Mouse (Mus musculus): ENCODE measurements around the gene Cd300ld. TPM values are rescaled to one million over a fixed set of nuclear protein-coding genes. Genes with fewer than 3 reads are reported as not detected.
"Not testable (repeated sequence)": the region's sequence is repeated elsewhere in the genome, so short reads cannot be mapped to it uniquely, and the experiment has no call there.

Gene Cd300ld
- polyA plus RNA-seq (2011; ENCODE audit: insufficient read depth, insufficient read length, low replicate concordance, missing spikeins), result 5.2 and 10.5 TPM in 2 replicates

DNA sequence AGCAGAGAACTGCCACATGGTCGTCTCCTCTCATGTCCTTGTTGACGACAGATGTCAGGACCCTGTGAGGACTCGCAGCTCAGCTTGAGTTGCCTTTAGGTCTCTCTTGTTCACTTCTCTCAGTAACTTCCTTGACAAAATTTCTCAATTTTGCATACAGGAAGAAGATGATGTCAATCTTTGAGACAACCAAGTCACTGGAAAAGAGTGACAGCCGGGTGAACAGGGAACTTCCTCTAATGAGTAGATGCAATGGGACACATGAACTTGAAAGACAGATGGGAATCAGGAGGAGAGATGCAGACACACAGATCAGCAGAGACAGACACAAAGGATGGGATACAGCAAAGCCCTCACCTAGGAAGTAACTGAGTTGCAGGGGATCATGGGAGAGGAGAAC lies at the start of gene Cd300ld:
Gene Cd300ld (minus strand): TSS at position 130 of the 400 bp plus-strand sequence.
- TF ChIP-seq CTCF (IDR thresholded peaks at IDR 0.05; ENCODE audit: control insufficient read depth, insufficient read depth, low read length) (no peak), POLR2A (IDR thresholded peaks at IDR 0.05; ENCODE audit: borderline replicate concordance, control insufficient read depth, low read depth, low read length) (no peak)
- peak within 1 kb of the TSS; percentile 46 for H3K4me3 ChIP-seq (replicated peaks; ENCODE audit: control insufficient read depth, low read depth, low read length)
- 14% methylated on average over 4 of the region's 4 CpGs for WGBS
- H3K27ac ChIP-seq (ENCODE audit: control insufficient read depth, insufficient read depth, low read depth, low read length, poor library complexity), result peak within 1 kb of the TSS; percentile 83
- peaks cover 2% of the 10 kb centered on the region; the same call in 1 of the 2 replicates for H3K4me1 ChIP-seq (ENCODE audit: control insufficient read depth, insufficient read depth, low read length)

DNA sequence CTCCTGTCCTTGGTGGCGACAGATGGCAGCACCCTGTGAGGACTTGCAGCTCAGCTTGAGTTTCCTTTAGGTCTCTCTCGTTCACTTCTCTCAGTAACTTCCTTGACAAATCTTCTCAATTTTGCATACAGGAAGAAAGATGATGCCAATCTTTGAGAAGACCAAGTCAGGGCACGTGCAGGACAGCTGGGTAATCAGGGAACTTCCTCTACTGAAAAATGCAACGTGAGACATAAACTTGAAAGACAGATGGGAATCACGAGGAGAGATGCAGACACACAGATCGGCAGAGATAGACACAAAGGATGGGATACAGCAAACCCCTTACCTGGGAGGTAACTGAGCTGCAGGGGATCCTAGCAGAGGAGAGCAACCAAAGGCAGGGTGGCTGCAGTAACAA lies 47.9 kb upstream of the Cd300ld start, which contains the start of gene Cd300ld5:
Gene Cd300ld5 (minus strand): TSS at position 101 of the 400 bp plus-strand sequence.
- H3K4me3 ChIP-seq (replicated peaks; ENCODE audit: control insufficient read depth, low read depth, low read length); H3K27ac ChIP-seq (ENCODE audit: control insufficient read depth, insufficient read depth, low read depth, low read length, poor library complexity); H3K4me1 ChIP-seq (ENCODE audit: control insufficient read depth, insufficient read depth, low read length): not testable (repeated sequence)
- WGBS, result no CpG with 5 or more reads among the region's 6 CpGs

GRCm38 (mm10) chr11:115026912-115027311 lies 37.2 kb upstream of the Cd300ld start, which contains the start of gene Cd300ld4:
Gene Cd300ld4, minus strand, starts transcription at chr11:115027012.
- no CpG with 5 or more reads among the region's 6 CpGs for WGBS
- not testable (repeated sequence) for H3K4me3 ChIP-seq (replicated peaks; ENCODE audit: control insufficient read depth, low read depth, low read length); H3K27ac ChIP-seq (ENCODE audit: control insufficient read depth, insufficient read depth, low read depth, low read length, poor library complexity); H3K4me1 ChIP-seq (ENCODE audit: control insufficient read depth, insufficient read depth, low read length)

DNA sequence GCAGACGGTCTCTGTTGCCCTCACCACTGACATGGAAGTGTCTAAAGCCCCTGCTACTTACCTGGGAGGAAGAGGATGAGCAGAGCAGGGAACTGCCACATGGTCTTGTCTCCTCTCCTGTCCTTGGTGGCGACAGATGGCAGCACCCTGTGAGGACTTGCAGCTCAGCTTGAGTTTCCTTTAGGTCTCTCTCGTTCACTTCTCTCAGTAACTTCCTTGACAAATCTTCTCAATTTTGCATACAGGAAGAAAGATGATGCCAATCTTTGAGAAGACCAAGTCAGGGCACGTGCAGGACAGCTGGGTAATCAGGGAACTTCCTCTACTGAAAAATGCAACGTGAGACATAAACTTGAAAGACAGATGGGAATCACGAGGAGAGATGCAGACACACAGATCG lies 26.4 kb upstream of the Cd300ld start, which contains the start of gene Cd300ld2:
Gene Cd300ld2 (minus strand): TSS at position 101 of the 400 bp plus-strand sequence.
- H3K4me3 ChIP-seq (replicated peaks; ENCODE audit: control insufficient read depth, low read depth, low read length); H3K27ac ChIP-seq (ENCODE audit: control insufficient read depth, insufficient read depth, low read depth, low read length, poor library complexity); H3K4me1 ChIP-seq (ENCODE audit: control insufficient read depth, insufficient read depth, low read length): not testable (repeated sequence)
- WGBS, result no CpG with 5 or more reads among the region's 7 CpGs

DNA sequence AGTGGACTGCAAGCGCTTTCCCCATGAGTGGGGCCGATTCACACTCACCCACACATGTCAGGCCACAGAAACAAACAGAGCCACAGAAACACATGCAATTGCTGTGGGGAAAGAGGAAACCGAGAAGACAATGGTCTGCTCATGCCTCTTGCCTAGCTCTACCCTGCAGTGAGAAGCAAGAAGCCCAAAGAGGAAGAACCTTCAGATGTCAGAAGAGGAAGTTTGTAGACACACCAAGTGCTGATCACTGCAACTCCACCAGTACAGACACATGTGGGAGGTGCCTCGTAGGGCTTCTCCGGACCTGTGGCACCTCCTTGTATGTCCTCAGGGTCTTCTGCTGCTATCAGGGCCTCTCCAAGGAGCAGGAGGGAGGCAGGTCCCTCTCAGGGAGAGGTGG lies 14.3 kb upstream of the Cd300ld start:
- peak overlapping the region; percentile 99 for H3K27ac ChIP-seq (ENCODE audit: control insufficient read depth, insufficient read depth, low read depth, low read length, poor library complexity)
- H3K4me3 ChIP-seq (replicated peaks; ENCODE audit: control insufficient read depth, low read depth, low read length), result peak overlapping the region; percentile 44
- 8% methylated on average over 5 of the region's 5 CpGs for WGBS
- peaks cover 10% of the 10 kb centered on the region for H3K4me1 ChIP-seq (ENCODE audit: control insufficient read depth, insufficient read depth, low read length)
- TF ChIP-seq CTCF (IDR thresholded peaks at IDR 0.05; ENCODE audit: control insufficient read depth, insufficient read depth, low read length), result no peak

DNA sequence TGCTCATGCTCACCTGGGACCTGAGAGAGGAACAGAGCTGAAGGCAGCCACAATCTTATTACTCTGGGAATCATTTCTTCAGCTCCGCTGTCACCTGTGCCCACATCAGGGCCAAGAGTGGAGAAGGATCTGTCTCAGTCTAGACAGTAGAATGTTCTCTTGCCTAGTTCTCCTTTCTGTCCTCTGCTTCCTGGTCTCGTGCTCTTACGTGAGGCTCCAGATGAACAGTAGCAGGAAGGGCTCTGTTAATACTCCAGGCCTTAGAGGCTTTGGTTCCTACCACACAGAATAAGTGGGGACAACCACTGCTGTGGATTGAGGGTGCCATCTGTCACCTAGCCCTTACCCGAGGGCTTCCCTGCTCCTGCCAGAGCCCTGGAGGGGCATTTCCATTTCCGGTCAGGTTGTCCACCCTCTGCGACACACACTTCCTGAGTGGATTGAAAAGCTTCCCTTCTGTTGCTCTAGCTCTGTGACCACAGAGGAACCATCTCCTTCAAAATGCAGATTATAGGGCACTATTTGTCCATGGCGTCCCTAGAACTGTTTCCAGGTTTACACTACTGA lies 11.8 kb upstream of the Cd300ld start, which contains the start of gene Cd300c2:
Gene Cd300c2 (minus strand): TSS at position 407 of the 567 bp plus-strand sequence.
- Histone ChIP-seq H3K4me3 (replicated peaks; ENCODE audit: control insufficient read depth, low read depth, low read length) (peak within 1 kb of the TSS; percentile 57), H3K4me1 (ENCODE audit: control insufficient read depth, insufficient read depth, low read length) (peaks cover 10% of the 10 kb centered on the region), H3K27ac (ENCODE audit: control insufficient read depth, insufficient read depth, low read depth, low read length, poor library complexity) (peak within 1 kb of the TSS; percentile 85)
- WGBS, result 18% methylated on average over 7 of the region's 7 CpGs
- TF ChIP-seq CTCF (IDR thresholded peaks at IDR 0.05; ENCODE audit: control insufficient read depth, insufficient read depth, low read length) (no peak), POLR2A (IDR thresholded peaks at IDR 0.05; ENCODE audit: borderline replicate concordance, control insufficient read depth, low read depth, low read length) (no peak)

DNA sequence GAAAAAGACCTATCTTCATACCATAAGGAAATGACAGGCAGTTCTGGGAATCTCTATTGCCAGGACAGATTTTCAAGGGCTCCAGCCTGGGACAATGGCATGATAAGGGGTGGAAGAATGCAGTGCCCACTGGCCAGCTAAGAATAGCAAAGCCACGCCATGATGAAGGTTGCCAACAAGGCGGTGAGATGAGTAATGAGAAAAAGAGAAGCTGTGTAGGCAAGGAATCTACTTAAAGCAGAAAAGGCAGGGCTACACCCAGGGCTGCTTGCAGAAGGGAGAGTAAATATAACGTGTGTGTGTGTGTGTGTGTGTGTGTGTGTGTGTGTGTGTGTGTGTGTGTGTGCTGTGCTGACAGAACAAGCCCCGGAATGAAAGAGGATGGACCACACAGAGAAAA lies 7.9 kb downstream of the Cd300ld start:
- WGBS, result 59% methylated on average over 4 of the region's 4 CpGs
- no peak overlapping the region for H3K4me3 ChIP-seq (replicated peaks; ENCODE audit: control insufficient read depth, low read depth, low read length)
- H3K27ac ChIP-seq (ENCODE audit: control insufficient read depth, insufficient read depth, low read depth, low read length, poor library complexity), result no peak overlapping the region
- no peak for TF ChIP-seq POLR2A (IDR thresholded peaks at IDR 0.05; ENCODE audit: borderline replicate concordance, control insufficient read depth, low read depth, low read length)
- no peak for TF ChIP-seq CTCF (IDR thresholded peaks at IDR 0.05; ENCODE audit: control insufficient read depth, insufficient read depth, low read length)
- H3K4me1 ChIP-seq (ENCODE audit: control insufficient read depth, insufficient read depth, low read length), result no peaks in the 10 kb centered on the region; the same call in 1 of the 2 replicates

- TF ChIP-seq CTCF (IDR thresholded peaks at IDR 0.05; ENCODE audit: control insufficient read depth, insufficient read depth, low read length) (no peak), POLR2A (IDR thresholded peaks at IDR 0.05; ENCODE audit: borderline replicate concordance, control insufficient read depth, low read depth, low read length) (no peak)
- Histone ChIP-seq H3K27ac (ENCODE audit: control insufficient read depth, insufficient read depth, low read depth, low read length, poor library complexity) (no peak overlapping the region), H3K4me3 (replicated peaks; ENCODE audit: control insufficient read depth, low read depth, low read length) (no peak overlapping the region), H3K4me1 (ENCODE audit: control insufficient read depth, insufficient read depth, low read length) (peaks cover 2% of the 10 kb centered on the region; the same call in 1 of the 2 replicates)
- WGBS, result 81% methylated on average over 10 of the region's 10 CpGs
These were observed 17.0 kb downstream of the Cd300ld start for GRCm38 (mm10) chr11:114972726-114973125.

GRCm38 (mm10) chr11:114968752-114969207 lies 20.9 kb downstream of the Cd300ld start, which contains the start of gene Cd300c:
Gene Cd300c, minus strand, starts transcription at chr11:114969157.
- Histone ChIP-seq H3K4me3 (replicated peaks; ENCODE audit: control insufficient read depth, low read depth, low read length) (no peak within 1 kb of the TSS), H3K4me1 (ENCODE audit: control insufficient read depth, insufficient read depth, low read length) (peaks cover 6% of the 10 kb centered on the region), H3K27ac (ENCODE audit: control insufficient read depth, insufficient read depth, low read depth, low read length, poor library complexity) (peak within 1 kb of the TSS; percentile 77)
- WGBS, result 35% methylated on average over 9 of the region's 9 CpGs
- TF ChIP-seq POLR2A (IDR thresholded peaks at IDR 0.05; ENCODE audit: borderline replicate concordance, control insufficient read depth, low read depth, low read length) (no peak), CTCF (IDR thresholded peaks at IDR 0.05; ENCODE audit: control insufficient read depth, insufficient read depth, low read length) (no peak)
